Mouse (Mus musculus) gastrocnemius, adult 18-20 months (tissue): ENCODE measurements around the gene Rpl36a-ps1. TPM values are rescaled to one million over a fixed set of nuclear protein-coding genes. Genes with fewer than 3 reads are reported as not detected.
"Not testable (repeated sequence)": the region's sequence is repeated elsewhere in the genome, so short reads cannot be mapped to it uniquely, and the experiment has no call there.

Experiments used
- DNase-seq: peaks from one replicate; pipeline ENCODE4 v3.0.0; 2021; ENCODE audit warnings: low spot score
- long read RNA-seq, 2 experiments: library from polyadenylated mRNA; stranded (forward); transcript quantifications; one replicate each; pipeline ENCODE4 v2.0.0; 2021
- total RNA-seq, 2 experiments: library from RNA; stranded (reverse); gene quantifications; 2 replicates each; pipeline ENCODE4 v1.2.3; 2021

Gene Rpl36a-ps1
- 1 to 10 TPM; 1.3 to 1.8 TPM for total RNA-seq
- long read RNA-seq, experiment 1, result 0 reads
- long read RNA-seq, experiment 2, partial matches to known transcripts, result 0 of 3 reads
- long read RNA-seq, experiment 2, other reads (novel, unspliced or antisense), result 0 of 3 reads

- DNase-seq, result no peak
Observed at GRCm38 (mm10) chr14:98994218-98994617, at the start of gene Rpl36a-ps1. Rpl36a-ps1 (minus strand) TSS chr14:98994318.

- no peak for DNase-seq
Observed at GRCm38 (mm10) chr14:99043499-99043898, 49.4 kb upstream of the Rpl36a-ps1 start.

- DNase-seq, result no peak
Observed at GRCm38 (mm10) chr14:99041416-99041815, 47.3 kb upstream of the Rpl36a-ps1 start.

GRCm38 (mm10) chr14:99039308-99039707 is 45.2 kb upstream of the Rpl36a-ps1 start:
- not testable (repeated sequence) for DNase-seq

GRCm38 (mm10) chr14:99037703-99038102 is 43.6 kb upstream of the Rpl36a-ps1 start:
- DNase-seq, result no peak

GRCm38 (mm10) chr14:99036039-99036438 is 41.9 kb upstream of the Rpl36a-ps1 start:
- DNase-seq, result no peak

- DNase-seq, result not testable (repeated sequence)
Observed at GRCm38 (mm10) chr14:99034851-99035250, 40.7 kb upstream of the Rpl36a-ps1 start.

GRCm38 (mm10) chr14:99032596-99032995 is 38.5 kb upstream of the Rpl36a-ps1 start:
- no peak for DNase-seq

- DNase-seq, result no peak
Observed at GRCm38 (mm10) chr14:99031337-99031873, 37.3 kb upstream of the Rpl36a-ps1 start.

GRCm38 (mm10) chr14:99029987-99030386 is 35.9 kb upstream of the Rpl36a-ps1 start:
- DNase-seq, result no peak

- DNase-seq, result no peak
Observed at GRCm38 (mm10) chr14:99022346-99023086, 28.4 kb upstream of the Rpl36a-ps1 start.

- DNase-seq, result no peak
Observed at GRCm38 (mm10) chr14:99019136-99019808, 25.2 kb upstream of the Rpl36a-ps1 start.

- DNase-seq, result no peak
Observed at GRCm38 (mm10) chr14:99018691-99019090, 24.6 kb upstream of the Rpl36a-ps1 start.

GRCm38 (mm10) chr14:99010920-99011313 is 16.8 kb upstream of the Rpl36a-ps1 start:
- no peak for DNase-seq

- no peak for DNase-seq
Observed at GRCm38 (mm10) chr14:99010224-99010919, 16.3 kb upstream of the Rpl36a-ps1 start.

GRCm38 (mm10) chr14:98992482-98992881 is 1.6 kb downstream of the Rpl36a-ps1 start:
- no peak for DNase-seq

- DNase-seq, result no peak
Observed at GRCm38 (mm10) chr14:98990636-98991035, 3.5 kb downstream of the Rpl36a-ps1 start.

GRCm38 (mm10) chr14:98989818-98990217 is 4.3 kb downstream of the Rpl36a-ps1 start:
- DNase-seq, result no peak

- no peak for DNase-seq
Observed at GRCm38 (mm10) chr14:98971921-98972320, 22.2 kb downstream of the Rpl36a-ps1 start.

- DNase-seq, result no peak
Observed at GRCm38 (mm10) chr14:98958978-98959658, 35.0 kb downstream of the Rpl36a-ps1 start.

GRCm38 (mm10) chr14:98956788-98957187 is 37.3 kb downstream of the Rpl36a-ps1 start:
- no peak for DNase-seq
